Mouse (Mus musculus) ES-CJ7 (cell line): Measurements from ENCODE around the gene Meltf.

Experiments
- DNase-seq: peaks from one replicate; pipeline ENCODE4 v3.0.0; 2011; ENCODE audit warnings: low read depth, low spot score

The Meltf gene

GRCm38 (mm10) chr16:31878573-31879257 is at the start of gene Meltf:
Meltf (plus strand) TSS chr16:31878810.
- DNase-seq, result peak; percentile 57

GRCm38 (mm10) chr16:31830726-31831125 is 47.9 kb upstream of the Meltf start:
- no peak for DNase-seq

DNA sequence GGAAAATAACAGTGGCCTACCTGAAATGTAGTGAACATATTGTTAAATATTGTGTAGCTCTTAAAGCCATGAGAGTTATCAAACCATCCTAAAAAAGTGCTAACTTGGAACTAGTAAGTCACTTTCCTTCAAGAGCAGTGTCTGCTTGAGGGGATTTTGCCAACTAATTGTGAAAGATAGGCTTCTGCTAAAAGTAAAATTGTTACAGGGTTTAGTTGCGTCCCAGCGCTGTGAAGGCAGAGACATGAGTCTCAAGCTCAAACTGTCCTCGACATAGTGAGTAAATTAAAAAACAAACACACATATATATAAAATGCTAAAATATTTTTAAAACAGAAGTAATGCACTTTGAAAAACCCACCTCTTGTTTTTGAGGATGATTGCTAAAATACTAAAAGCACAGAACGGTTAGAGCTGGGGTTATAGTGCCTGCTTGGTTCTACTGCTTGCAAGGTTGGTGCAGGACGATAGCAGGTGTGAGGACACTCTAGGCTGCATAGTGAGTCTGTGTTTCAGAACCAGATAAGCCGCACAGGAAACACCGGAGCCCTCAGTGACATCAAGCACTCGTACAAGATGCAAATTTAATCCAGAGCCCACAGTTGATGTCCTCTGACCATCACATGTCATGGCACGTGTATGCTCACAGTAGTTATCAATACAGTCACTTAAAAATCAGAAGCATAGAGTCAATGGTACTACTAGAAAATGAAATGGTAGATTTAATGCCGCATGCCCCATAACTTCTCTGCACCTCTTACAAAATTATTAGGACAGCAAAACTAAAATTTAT is 45.8 kb upstream of the Meltf start:
- no peak for DNase-seq

- no peak for DNase-seq
Observed at GRCm38 (mm10) chr16:31834011-31834584, 44.5 kb upstream of the Meltf start.

DNA sequence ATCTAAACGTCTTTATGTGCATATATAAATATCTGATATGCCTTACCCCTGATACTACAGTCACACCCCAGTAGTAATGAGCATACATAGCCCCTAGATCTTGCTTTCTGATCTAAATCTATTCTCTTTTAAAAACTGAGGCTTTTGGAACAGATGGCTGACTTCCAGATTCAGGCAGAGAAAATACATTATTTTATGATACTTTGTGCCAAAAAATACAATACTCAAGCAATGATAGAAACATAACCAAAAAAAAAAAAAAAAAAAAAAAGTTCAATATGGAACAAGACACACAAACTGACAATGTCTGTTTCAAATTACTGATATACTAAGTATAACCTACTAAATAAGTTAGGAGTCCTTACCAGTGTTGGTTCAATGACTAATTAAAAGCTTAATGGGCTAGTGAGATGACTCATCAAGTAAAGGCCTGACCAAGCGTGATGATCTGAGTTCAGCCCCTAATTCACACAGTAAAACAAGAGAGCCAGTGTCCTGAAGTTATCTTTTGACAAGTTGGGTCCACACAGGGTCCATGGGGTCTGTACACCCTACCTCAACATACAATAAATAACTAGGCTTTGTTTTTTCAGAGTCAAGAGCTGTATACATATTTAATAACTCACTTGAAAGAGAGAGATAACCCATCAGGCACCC is 43.8 kb upstream of the Meltf start:
- DNase-seq, result no peak

GRCm38 (mm10) chr16:31837362-31837761 is 41.2 kb upstream of the Meltf start:
- no peak for DNase-seq

DNA sequence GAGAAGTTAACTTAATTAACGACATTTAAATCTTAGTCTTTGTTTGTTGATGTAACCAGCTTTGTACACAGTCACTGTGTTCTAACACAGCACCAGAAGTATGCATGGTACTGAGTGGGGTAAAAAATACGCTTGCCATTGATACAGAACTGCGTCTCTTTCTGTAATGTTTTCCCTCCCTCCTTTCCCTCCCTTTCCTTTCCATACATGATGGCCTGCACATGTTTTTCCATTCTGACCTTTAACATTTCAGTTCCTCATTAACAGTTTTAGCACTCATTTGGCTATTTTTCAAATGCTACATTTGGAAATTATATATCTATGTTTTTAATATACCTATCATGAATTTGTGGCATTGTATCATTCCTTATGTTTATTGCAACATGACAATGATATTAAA is 34.4 kb upstream of the Meltf start:
- no peak for DNase-seq

DNA sequence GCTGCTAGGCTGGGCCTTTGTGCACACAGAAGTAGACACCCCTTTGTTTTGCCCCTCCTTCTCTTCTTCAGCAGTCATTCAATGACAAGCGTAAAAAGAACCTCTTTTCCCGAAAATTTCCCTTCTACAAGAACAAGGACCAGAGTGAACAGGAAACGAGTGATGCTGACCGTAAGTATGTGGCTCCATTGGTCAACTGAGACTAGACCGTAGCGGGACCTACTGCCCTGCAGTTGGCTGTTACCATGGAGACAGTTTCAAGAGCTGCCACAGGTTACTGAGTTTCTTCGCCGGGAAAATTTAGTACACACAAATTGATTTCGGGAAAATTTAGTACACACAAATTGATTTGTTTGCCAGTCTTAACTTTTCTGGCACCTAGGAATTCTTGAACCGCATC is 31.8 kb upstream of the Meltf start:
- DNase-seq, result no peak

GRCm38 (mm10) chr16:31863920-31864319 is 14.7 kb upstream of the Meltf start:
- DNase-seq, result no peak

DNA sequence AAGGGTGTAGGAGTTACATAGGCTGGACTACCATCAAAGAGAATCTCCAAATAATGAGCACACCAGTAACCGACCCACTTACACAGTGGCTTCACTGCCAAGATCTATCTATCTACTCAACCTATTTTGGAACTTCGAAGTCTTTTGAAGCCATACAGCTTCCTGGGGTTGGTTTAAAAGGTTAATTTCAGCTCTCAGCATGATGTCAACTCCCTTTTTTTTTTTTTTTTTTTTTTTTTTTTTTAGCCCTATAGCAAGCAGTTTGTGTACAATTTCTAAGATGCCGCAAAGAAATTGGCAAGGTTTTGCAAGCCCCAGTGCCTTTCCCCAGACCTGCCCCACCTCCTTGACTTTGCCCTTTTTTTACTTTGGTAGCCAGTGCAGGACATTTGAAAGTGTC is 13.4 kb upstream of the Meltf start:
- no peak for DNase-seq

DNA sequence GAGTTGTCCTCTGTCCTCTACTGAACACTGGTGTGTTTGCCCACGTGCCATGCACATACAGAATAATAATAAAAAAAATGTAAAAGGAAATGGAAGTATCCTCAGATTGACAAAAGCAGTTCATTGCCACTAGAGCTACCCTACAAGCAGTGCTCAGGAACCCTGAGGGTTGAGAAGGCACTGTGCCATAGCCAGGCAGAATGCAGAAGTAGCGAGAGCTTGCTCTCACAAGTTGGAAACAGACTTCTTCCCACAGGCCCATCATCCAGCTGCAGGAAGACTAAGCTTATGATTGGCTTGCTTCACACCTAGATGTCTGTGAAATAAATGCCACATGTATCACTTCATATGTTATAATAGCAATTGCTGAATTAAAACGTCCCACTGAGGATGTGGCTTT is 11.7 kb upstream of the Meltf start:
- DNase-seq, result no peak

GRCm38 (mm10) chr16:31867736-31868135 is 10.9 kb upstream of the Meltf start:
- no peak for DNase-seq

GRCm38 (mm10) chr16:31873721-31874120 is 4.9 kb upstream of the Meltf start:
- no peak for DNase-seq

GRCm38 (mm10) chr16:31875391-31875790 is 3.2 kb upstream of the Meltf start:
- no peak for DNase-seq

- no peak for DNase-seq
Observed at GRCm38 (mm10) chr16:31876386-31876785, 2.2 kb upstream of the Meltf start.

GRCm38 (mm10) chr16:31878052-31878451 is 558 bp upstream of the Meltf start:
- DNase-seq, result no peak

DNA sequence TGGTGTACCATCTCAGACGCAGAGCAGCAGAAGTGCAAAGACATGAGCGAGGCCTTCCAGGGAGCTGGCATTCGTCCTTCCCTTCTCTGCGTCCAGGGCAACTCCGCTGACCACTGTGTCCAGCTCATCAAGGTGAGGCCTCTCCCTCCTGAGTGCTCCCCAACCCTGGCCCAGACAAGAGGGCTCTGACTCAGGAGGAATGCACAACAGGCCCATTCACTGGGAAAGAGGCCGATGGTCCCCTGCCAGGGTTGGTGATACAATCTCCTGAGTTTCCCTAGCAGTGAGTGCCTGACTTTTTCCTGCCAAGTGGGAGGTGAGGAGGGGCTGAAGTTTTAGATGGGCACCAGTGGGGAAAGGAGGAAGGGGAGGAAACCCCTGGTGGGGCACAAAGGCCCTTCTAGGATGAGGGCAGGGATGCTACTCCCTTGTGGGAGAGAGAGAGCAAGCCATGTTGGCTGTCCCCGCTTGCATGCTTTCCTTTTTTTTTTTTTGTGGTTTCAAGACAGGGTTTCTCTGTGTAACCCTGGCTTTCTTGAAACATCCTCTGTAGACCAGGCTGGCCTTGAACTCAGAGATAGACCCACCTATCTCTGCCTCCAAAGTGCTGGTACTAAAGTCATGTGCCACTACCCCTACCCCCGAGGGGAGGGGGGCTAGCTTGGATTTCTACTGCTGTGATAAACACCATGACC is 1.7 kb downstream of the Meltf start:
- no peak for DNase-seq

DNA sequence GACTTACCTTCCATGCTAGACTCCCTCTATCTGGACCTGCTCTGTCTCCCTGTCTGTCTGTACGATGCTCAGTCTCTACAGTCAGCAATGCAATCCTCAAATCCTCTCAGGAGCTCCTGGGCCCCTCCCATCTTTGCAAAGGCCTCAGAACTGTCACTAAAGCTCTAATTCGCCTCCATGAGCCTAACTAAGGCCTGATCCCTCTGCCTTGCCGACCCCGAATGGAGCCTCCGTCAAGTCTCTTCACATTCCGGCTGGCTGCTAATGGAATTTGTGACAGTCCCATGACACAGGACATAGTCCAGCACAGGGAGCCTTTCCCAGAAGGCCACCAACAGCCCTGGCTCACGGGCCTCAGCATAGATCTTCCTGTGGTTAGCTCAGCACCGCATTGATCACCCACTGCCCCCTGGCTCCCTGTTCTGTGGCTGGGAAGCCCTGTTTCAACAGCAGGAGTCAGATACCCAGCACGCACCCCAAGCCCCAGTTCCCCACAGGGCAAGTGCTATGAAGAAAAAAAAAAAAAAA is 3.8 kb downstream of the Meltf start:
- no peak for DNase-seq

- no peak for DNase-seq
Observed at GRCm38 (mm10) chr16:31883302-31883701, 4.7 kb downstream of the Meltf start.

GRCm38 (mm10) chr16:31883902-31884301 is 5.3 kb downstream of the Meltf start:
- peak; percentile 64 for DNase-seq

DNA sequence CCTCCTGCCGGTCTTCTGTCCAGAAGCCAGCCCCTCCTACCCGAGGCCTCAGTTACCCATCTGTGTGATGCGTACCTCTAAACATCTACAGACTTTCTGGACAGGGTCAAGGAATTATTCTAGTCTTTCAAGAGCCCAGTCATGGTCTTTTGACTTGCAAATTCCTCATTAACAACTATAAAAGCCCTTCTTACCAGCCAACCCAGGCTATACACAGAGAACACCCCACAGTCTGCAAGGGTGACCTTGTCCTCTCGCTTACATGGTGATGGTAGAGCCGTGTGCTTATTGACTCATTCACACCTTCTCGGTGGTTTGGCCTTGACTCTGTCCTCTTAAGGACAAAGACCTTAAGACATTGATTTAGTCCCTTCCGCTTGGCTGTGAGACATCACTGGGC is 12.3 kb downstream of the Meltf start:
- DNase-seq, result peak; percentile 95
